8 mouse cellular contexts compared by ENCODE assay signal in genomic region chr2:166956805-166957204, GRCm38 (mm10). TPM values are rescaled to one million over a fixed set of nuclear protein-coding genes. Genes with fewer than 3 reads are reported as not detected.
DNase-seq lines count a peak whose midpoint lies in the region; ATAC-seq and TF ChIP-seq lines count a peak whose summit lies in the region.

No protein-coding gene starts in this region.

- no peaks in the 10 kb centered on the region for H3K9me3 ChIP-seq in forebrain, embryonic 14.5 days (replicated peaks; ENCODE audit: control insufficient read depth, low read length)
- no peaks in the 10 kb centered on the region for H3K9me3 ChIP-seq in forebrain, embryonic 10.5 days

- ATAC-seq in forebrain, embryonic 14.5 days, result no peak
- peak; percentile 69; the same call in 1 of the 2 replicates for ATAC-seq in erythroid progenitor cell, adult 5-6 weeks (replicated peaks; ENCODE audit: low FRiP score, poor library complexity, severe bottlenecking)

- no peak for TF ChIP-seq POLR2A in brain, embryonic 14.5 days (IDR thresholded peaks at IDR 0.05; ENCODE audit: borderline replicate concordance, extremely low read depth, insufficient read depth, insufficient read length, poor library complexity, severe bottlenecking)
- TF ChIP-seq POLR2A in thymus, adult 2 months (IDR thresholded peaks at IDR 0.05; ENCODE audit: control insufficient read depth, extremely low read depth, insufficient read depth, low read length, poor library complexity), result no peak

- no peak overlapping the region for H3K4me3 ChIP-seq in forebrain, embryonic 14.5 days (ENCODE audit: low read depth, low read length)
- H3K4me3 ChIP-seq in forebrain, embryonic 10.5 days, result no peak overlapping the region
- no peak overlapping the region for H3K4me3 ChIP-seq in thymus, adult 2 months (ENCODE audit: control insufficient read depth, insufficient read depth, low read length)

- H3K36me3 ChIP-seq in forebrain, embryonic 14.5 days (ENCODE audit: control insufficient read depth, insufficient read depth, low read length), result peaks cover 95% of the 10 kb centered on the region
- H3K36me3 ChIP-seq in forebrain, embryonic 10.5 days (replicated peaks), result peaks cover 97% of the 10 kb centered on the region
- H3K36me3 ChIP-seq in thymus, adult 2 months (ENCODE audit: control insufficient read depth, insufficient read depth, low read length), result peaks cover 36% of the 10 kb centered on the region

- no peak overlapping the region for H3K9ac ChIP-seq in forebrain, embryonic 14.5 days (ENCODE audit: low read length)

- no peaks in the 10 kb centered on the region for H3K27me3 ChIP-seq in forebrain, embryonic 14.5 days (replicated peaks; ENCODE audit: control insufficient read depth, insufficient read depth, low read length)
- H3K27me3 ChIP-seq in forebrain, embryonic 10.5 days (ENCODE audit: poor library complexity, severe bottlenecking), result no peaks in the 10 kb centered on the region
- no peaks in the 10 kb centered on the region for H3K27me3 ChIP-seq in thymus, adult 2 months (ENCODE audit: control insufficient read depth, insufficient read depth, low read length)

- peak; percentile 49; the same call in 1 of the 2 replicates for TF ChIP-seq CTCF in brain, embryonic 14.5 days (IDR thresholded peaks at IDR 0.05; ENCODE audit: borderline replicate concordance, extremely low read depth, insufficient read depth, insufficient read length)
- no peak for TF ChIP-seq CTCF in thymus, adult 2 months (IDR thresholded peaks at IDR 0.05; ENCODE audit: borderline replicate concordance, control insufficient read depth, extremely low read depth, insufficient read depth, low read length, poor library complexity)

- H3K4me1 ChIP-seq in forebrain, embryonic 14.5 days (ENCODE audit: control insufficient read depth, insufficient read depth, low read length), result no peaks in the 10 kb centered on the region
- H3K4me1 ChIP-seq in forebrain, embryonic 10.5 days, result no peaks in the 10 kb centered on the region
- H3K4me1 ChIP-seq in thymus, adult 2 months (replicated peaks; ENCODE audit: control insufficient read depth, insufficient read depth, low read length), result no peaks in the 10 kb centered on the region

- 54% methylated on average over 7 of the region's 7 CpGs for WGBS in forebrain, embryonic 14.5 days
- WGBS in forebrain, embryonic 10.5 days, result 66% methylated on average over 7 of the region's 7 CpGs
- 57% methylated on average over 7 of the region's 7 CpGs for WGBS in thymus, adult 2 months

- peak; percentile 66 for DNase-seq in forebrain, embryonic 14.5 days (ENCODE audit: low spot score)
- DNase-seq in forebrain, embryonic 10.5 days (ENCODE audit: extremely low spot score, low spot score), result no peak
- DNase-seq in A20 (ENCODE audit: low read depth, low spot score), result peak; percentile 82
- peak; percentile 69 for DNase-seq in brain, embryonic 14.5 days (ENCODE audit: low read depth)
- DNase-seq in layer of hippocampus, adult 18-20 months (ENCODE audit: low spot score in 2 of 2), result peak; percentile 28 to 78
- peak; percentile 70 for DNase-seq in lung, postnatal 25 days (ENCODE audit: low spot score)
- DNase-seq in thymus, adult 2 months, result peak; percentile 65

- no peak overlapping the region for H3K4me2 ChIP-seq in forebrain, embryonic 14.5 days (ENCODE audit: low read length)

- H3K27ac ChIP-seq in forebrain, embryonic 14.5 days (ENCODE audit: low read depth, low read length), result no peak overlapping the region
- H3K27ac ChIP-seq in forebrain, embryonic 10.5 days, result no peak overlapping the region
- no peak overlapping the region for H3K27ac ChIP-seq in thymus, adult 2 months (ENCODE audit: control insufficient read depth, insufficient read depth, low read length)

RNA-seq across cellular contexts. Expression of gene Stau1, which starts 39.3 kb away (rescaled TPM):
- 81.7 and 102 TPM in 2 replicates for polyA plus RNA-seq in forebrain, embryonic 14.5 days (2014; fragmentation: Nextera tagmentation; extraction: Ambion mirVana)
- 87.9 and 91.6 TPM in 2 replicates for polyA plus RNA-seq in forebrain, embryonic 10.5 days (2016; fragmentation: Nextera tagmentation; extraction: Ambion mirVana)
- 64.5 and 81.9 TPM in 2 replicates for polyA plus RNA-seq in brain, embryonic 14.5 days (2012; rRNA removed)
- 25.2 and 42.5 TPM in 2 replicates for total RNA-seq in erythroid progenitor cell, adult 5-6 weeks (2015; ENCODE audit: low replicate concordance)
- total RNA-seq in erythroid progenitor cell, adult 5-6 weeks (2017; ENCODE audit: low replicate concordance), result 47.6 and 55.7 TPM in 2 replicates
- total RNA-seq in layer of hippocampus, adult 18-20 months (2021), result 10 to 100 TPM; 64.0 to 69.7 TPM
- 31.8 and 33.0 TPM in 2 replicates for polyA plus RNA-seq in thymus, adult 2 months (2012; rRNA removed)

RNA-seq across cellular contexts. Expression of gene Cse1l, which starts 51.0 kb away (rescaled TPM):
- polyA plus RNA-seq in forebrain, embryonic 14.5 days (2014; fragmentation: Nextera tagmentation; extraction: Ambion mirVana), result 137 and 138 TPM in 2 replicates
- polyA plus RNA-seq in forebrain, embryonic 10.5 days (2016; fragmentation: Nextera tagmentation; extraction: Ambion mirVana), result 226 and 242 TPM in 2 replicates
- 77.9 and 78.5 TPM in 2 replicates for polyA plus RNA-seq in brain, embryonic 14.5 days (2012; rRNA removed)
- 65.6 and 96.4 TPM in 2 replicates for total RNA-seq in erythroid progenitor cell, adult 5-6 weeks (2015; ENCODE audit: low replicate concordance)
- 121 and 143 TPM in 2 replicates for total RNA-seq in erythroid progenitor cell, adult 5-6 weeks (2017; ENCODE audit: low replicate concordance)
- total RNA-seq in layer of hippocampus, adult 18-20 months (2021), result 10 to 100 TPM; 51.3 to 53.9 TPM
- polyA plus RNA-seq in thymus, adult 2 months (2012; rRNA removed), result 27.8 and 28.7 TPM in 2 replicates

RNA-seq across cellular contexts. Expression of gene Ddx27, which starts 58.2 kb away (rescaled TPM):
- 23.2 and 27.8 TPM in 2 replicates for polyA plus RNA-seq in forebrain, embryonic 14.5 days (2014; fragmentation: Nextera tagmentation; extraction: Ambion mirVana)
- 76.1 and 77.8 TPM in 2 replicates for polyA plus RNA-seq in forebrain, embryonic 10.5 days (2016; fragmentation: Nextera tagmentation; extraction: Ambion mirVana)
- polyA plus RNA-seq in brain, embryonic 14.5 days (2012; rRNA removed), result 35.4 and 38.3 TPM in 2 replicates
- 31.4 and 35.6 TPM in 2 replicates for total RNA-seq in erythroid progenitor cell, adult 5-6 weeks (2015; ENCODE audit: low replicate concordance)
- total RNA-seq in erythroid progenitor cell, adult 5-6 weeks (2017; ENCODE audit: low replicate concordance), result 44.6 and 49.5 TPM in 2 replicates
- 10 to 100 TPM; 26.8 to 31.4 TPM for total RNA-seq in layer of hippocampus, adult 18-20 months (2021)
- polyA plus RNA-seq in thymus, adult 2 months (2012; rRNA removed), result 46.0 and 50.6 TPM in 2 replicates
